Mouse (Mus musculus) embryonic facial prominence, embryonic 14.5 days (tissue): Measurements from ENCODE around the gene Psmd14. TPM values are rescaled to one million over a fixed set of nuclear protein-coding genes. Genes with fewer than 3 reads are reported as not detected.

Source experiments
- ATAC-seq: fragments of 200-750 bp; cut with Nextera tagmentation; 2 replicates; pipeline ENCODE4 v1.8.0; 2017; ENCODE audit warnings: low read depth, moderate number of reproducible peaks, moderate TSS enrichment
- DNase-seq: peaks from one replicate; pipeline ENCODE4 v3.0.0-alpha.2; 2015; ENCODE audit warnings: low spot score
- H3K27ac ChIP-seq: fragments of 300-500 bp; sonication (generic); replicated peaks from 2 replicates; pipeline ENCODE4 v1.5.1; 2014; ENCODE audit warnings: low read depth, mild to moderate bottlenecking, low read length, moderate library complexity
- H3K27me3 ChIP-seq: fragments of 300-500 bp; sonication (generic); replicated peaks from 2 replicates; pipeline ENCODE4 v1.6.1; 2014; ENCODE audit warnings: low read length; ENCODE audit not compliant: control insufficient read depth, insufficient read depth
- H3K36me3 ChIP-seq: fragments of 300-500 bp; sonication (generic); 2 replicates; pipeline ENCODE4 v1.6.1; 2014; ENCODE audit warnings: low read length, mixed read lengths; ENCODE audit not compliant: control insufficient read depth, insufficient read depth
- H3K4me1 ChIP-seq: fragments of 300-500 bp; sonication (generic); 2 replicates; pipeline ENCODE4 v1.6.1; 2014; ENCODE audit warnings: antibody characterized with exemption, low read length; ENCODE audit not compliant: control insufficient read depth, insufficient read depth
- H3K4me2 ChIP-seq: fragments of 300-500 bp; sonication (generic); 2 replicates; pipeline ENCODE4 v1.6.1; 2014; ENCODE audit warnings: low read depth, mild to moderate bottlenecking, low read length, moderate library complexity, mixed read lengths
- H3K4me3 ChIP-seq: fragments of 300-500 bp; sonication (generic); 2 replicates; pipeline ENCODE4 v1.5.1; 2014; ENCODE audit warnings: low read depth, mild to moderate bottlenecking, low read length
- H3K9ac ChIP-seq: fragments of 300-500 bp; sonication (generic); 2 replicates; pipeline ENCODE4 v1.6.1; 2014; ENCODE audit warnings: low read depth, mild to moderate bottlenecking, low read length, moderate library complexity, mixed read lengths
- H3K9me3 ChIP-seq: fragments of 300-500 bp; sonication (generic); 2 replicates; pipeline ENCODE4 v1.6.1; 2016; ENCODE audit warnings: low read length; ENCODE audit not compliant: control insufficient read depth
- WGBS: fragments of 180-500 bp; shearing (Covaris S2); extraction: QIAGEN DNeasy Blood & Tissue Kit; methylation state at CpG from one replicate; pipeline ENCODE4 v1.1.7; 2014; 5-methylcytosine and 5-hydroxymethylcytosine counted together
- polyA plus RNA-seq: library from polyadenylated mRNA; unstranded; fragments of >200 nt; fragmentation: Nextera tagmentation; extraction: Ambion mirVana; gene quantifications from 2 replicates; pipeline ENCODE4 v1.2.1, GENCODE M21; 2014

The Psmd14 gene
- polyA plus RNA-seq, 1 experiment from 2014 or later: 167 TPM

- no peak overlapping the region for H3K27ac ChIP-seq
Observed at GRCm38 (mm10) chr2:61812536-61812935, 101.0 kb downstream of the Psmd14 start.

DNA sequence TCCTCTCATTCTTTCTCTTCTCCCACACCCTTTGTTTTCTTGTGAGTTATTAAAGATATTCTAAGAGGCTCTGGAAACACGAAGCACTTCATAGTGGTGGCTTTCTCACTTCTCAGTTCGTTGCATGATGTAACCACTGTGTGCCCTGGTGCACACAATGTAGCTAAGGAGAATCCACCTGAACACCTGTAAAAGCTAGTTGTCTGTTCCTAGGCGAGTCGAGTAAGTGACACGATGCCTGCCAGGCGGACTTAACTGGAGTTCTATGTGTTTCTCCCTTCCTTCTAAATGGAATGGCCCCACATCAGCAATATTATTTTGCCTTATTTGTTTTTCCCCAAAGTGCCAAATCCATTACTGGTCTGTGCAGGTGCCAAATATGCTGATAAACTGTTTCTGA, 101.6 kb downstream of the Psmd14 start:
- 14% methylated on average over 6 of the region's 6 CpGs for WGBS
- H3K4me1 ChIP-seq: peaks cover 6% of the 10 kb centered on the region; the same call in 1 of the 2 replicates
- H3K36me3 ChIP-seq: no peaks in the 10 kb centered on the region
- H3K9ac ChIP-seq: no peak overlapping the region
- H3K27ac ChIP-seq: no peak overlapping the region
- H3K27me3 ChIP-seq: peaks cover 83% of the 10 kb centered on the region
- H3K4me3 ChIP-seq: no peak overlapping the region
- H3K4me2 ChIP-seq: no peak overlapping the region
- no peaks in the 10 kb centered on the region for H3K9me3 ChIP-seq
- DNase-seq: no peak
- no peak for ATAC-seq

More at GRCm38 (mm10) chr2:61812536-61812935, 101.0 kb downstream of the Psmd14 start:
- Histone ChIP-seq H3K27me3 (peaks cover 83% of the 10 kb centered on the region), H3K9me3 (no peaks in the 10 kb centered on the region), H3K4me3 (peak overlapping the region; percentile 46), H3K36me3 (no peaks in the 10 kb centered on the region), H3K4me2 (peak overlapping the region; percentile 76), H3K4me1 (peaks cover 6% of the 10 kb centered on the region; the same call in 1 of the 2 replicates), H3K9ac (peak overlapping the region; percentile 63)
- DNase-seq (no peak), ATAC-seq (no peak)
- WGBS: 5% methylated on average over 12 of the region's 12 CpGs

DNA sequence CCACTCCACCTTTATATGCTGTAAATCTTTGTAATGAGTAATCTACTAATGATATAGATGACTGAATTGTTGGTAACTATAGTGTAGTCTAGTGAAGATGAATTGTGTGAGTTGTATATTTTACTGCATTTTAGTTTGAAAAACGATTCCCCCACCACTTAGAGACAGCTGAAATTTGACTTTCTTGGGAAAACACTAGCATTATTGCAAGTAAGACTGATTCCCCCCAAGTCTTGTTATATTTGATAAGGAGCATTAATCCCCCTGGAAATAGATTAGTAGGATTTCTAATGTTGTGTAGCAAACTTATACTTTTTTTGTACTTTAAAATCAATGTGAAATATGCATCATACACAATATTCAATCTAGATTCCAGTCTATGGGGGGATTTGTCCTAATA, 102.0 kb downstream of the Psmd14 start:
- DNase-seq (no peak), ATAC-seq (no peak)
- no peak overlapping the region for H3K4me2 ChIP-seq
- no peaks in the 10 kb centered on the region for H3K36me3 ChIP-seq
- H3K27ac ChIP-seq: no peak overlapping the region
- H3K9me3 ChIP-seq: no peaks in the 10 kb centered on the region
- H3K4me1 ChIP-seq: peaks cover 6% of the 10 kb centered on the region; the same call in 1 of the 2 replicates
- H3K27me3 ChIP-seq: peaks cover 80% of the 10 kb centered on the region
- no peak overlapping the region for H3K9ac ChIP-seq
- WGBS: 18% methylated on average over 1 of the region's 1 CpGs
- H3K4me3 ChIP-seq: no peak overlapping the region

- Histone ChIP-seq H3K9ac (peak overlapping the region; percentile 71), H3K27me3 (peaks cover 74% of the 10 kb centered on the region), H3K9me3 (no peaks in the 10 kb centered on the region), H3K36me3 (no peaks in the 10 kb centered on the region), H3K27ac (peak overlapping the region; percentile 56; the same call in 1 of the 2 replicates), H3K4me3 (peak overlapping the region; percentile 46), H3K4me2 (peak overlapping the region; percentile 94), H3K4me1 (peaks cover 6% of the 10 kb centered on the region; the same call in 1 of the 2 replicates)
- WGBS: 5% methylated on average over 23 of the region's 50 CpGs
- DNase-seq (peak; percentile 56), ATAC-seq (peak; percentile 66)
Observed at GRCm38 (mm10) chr2:61814548-61815473, 103.3 kb downstream of the Psmd14 start.

GRCm38 (mm10) chr2:61815583-61816313, 104.3 kb downstream of the Psmd14 start:
- Histone ChIP-seq H3K9me3 (no peaks in the 10 kb centered on the region), H3K4me2 (peak overlapping the region; percentile 94), H3K36me3 (no peaks in the 10 kb centered on the region), H3K9ac (peak overlapping the region; percentile 71), H3K27ac (peak overlapping the region; percentile 56), H3K4me1 (peaks cover 6% of the 10 kb centered on the region; the same call in 1 of the 2 replicates), H3K4me3 (peak overlapping the region; percentile 46), H3K27me3 (peaks cover 72% of the 10 kb centered on the region)
- 8% methylated on average over 12 of the region's 66 CpGs for WGBS
- peak; percentile 86 for DNase-seq
- ATAC-seq: peak; percentile 62

GRCm38 (mm10) chr2:61818197-61818596, 106.7 kb downstream of the Psmd14 start:
- Histone ChIP-seq H3K4me2 (no peak overlapping the region), H3K4me3 (no peak overlapping the region), H3K4me1 (peaks cover 6% of the 10 kb centered on the region; the same call in 1 of the 2 replicates), H3K9me3 (no peaks in the 10 kb centered on the region), H3K36me3 (no peaks in the 10 kb centered on the region), H3K27ac (no peak overlapping the region), H3K27me3 (peaks cover 55% of the 10 kb centered on the region), H3K9ac (no peak overlapping the region)
- ATAC-seq (no peak), DNase-seq (no peak)
- WGBS: 82% methylated on average over 1 of the region's 1 CpGs

DNA sequence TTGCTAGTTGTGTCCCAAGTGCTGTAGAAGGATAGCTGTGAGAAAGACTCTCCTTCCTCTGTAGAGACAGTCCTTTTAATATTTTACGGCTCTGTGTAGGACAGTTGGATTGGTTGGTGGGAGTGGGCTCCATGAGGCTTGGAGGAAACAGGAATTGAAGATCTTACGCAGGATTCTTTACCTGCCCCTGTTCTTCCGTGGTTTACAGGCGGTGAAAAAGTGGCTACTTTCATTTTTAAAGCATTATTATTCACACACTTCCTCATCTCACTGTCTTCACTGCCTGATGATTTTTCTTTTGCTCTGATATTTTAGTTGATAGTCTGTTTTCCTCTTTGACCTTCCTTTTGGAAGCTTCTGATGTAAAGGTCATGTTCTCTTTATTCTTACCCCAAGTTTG, 108.7 kb downstream of the Psmd14 start:
- no peaks in the 10 kb centered on the region for H3K36me3 ChIP-seq
- no peak overlapping the region for H3K27ac ChIP-seq
- H3K4me1 ChIP-seq: peaks cover 6% of the 10 kb centered on the region; the same call in 1 of the 2 replicates
- ATAC-seq: no peak
- WGBS: 74% methylated on average over 4 of the region's 4 CpGs
- no peak overlapping the region for H3K4me2 ChIP-seq
- no peak overlapping the region for H3K9ac ChIP-seq
- peaks cover 41% of the 10 kb centered on the region for H3K27me3 ChIP-seq
- H3K4me3 ChIP-seq: no peak overlapping the region
- no peak for DNase-seq
- no peaks in the 10 kb centered on the region for H3K9me3 ChIP-seq

- H3K9me3 ChIP-seq: no peaks in the 10 kb centered on the region
- ATAC-seq: no peak
Observed at GRCm38 (mm10) chr2:61823426-61824140, 112.1 kb downstream of the Psmd14 start.

More at GRCm38 (mm10) chr2:61823426-61824140, 112.1 kb downstream of the Psmd14 start:
- Histone ChIP-seq H3K36me3 (no peaks in the 10 kb centered on the region), H3K4me1 (no peaks in the 10 kb centered on the region), H3K9ac (no peak overlapping the region), H3K4me3 (no peak overlapping the region), H3K27me3 (peaks cover 23% of the 10 kb centered on the region), H3K27ac (no peak overlapping the region), H3K4me2 (no peak overlapping the region)
- DNase-seq: no peak
- WGBS: 78% methylated on average over 1 of the region's 1 CpGs
